Mouse (Mus musculus): Measurements from ENCODE around the gene Olfr1002.
"Not testable (repeated sequence)": the region's sequence is repeated elsewhere in the genome, so short reads cannot be mapped to it uniquely, and the experiment has no call there.

Gene Olfr1002

GRCm38 (mm10) chr2:85650604-85651003 lies at the start of gene Olfr1002:
Gene Olfr1002 (minus strand): TSS chr2:85650704.
- DNase-seq (ENCODE audit: low spot score) = no peak

- DNase-seq (ENCODE audit: low spot score) = no peak
These were observed 38.6 kb upstream of the Olfr1002 start, which contains the start of gene Olfr1008 for GRCm38 (mm10) chr2:85689131-85689530. Gene Olfr1008 (plus strand): TSS chr2:85689431.

DNA sequence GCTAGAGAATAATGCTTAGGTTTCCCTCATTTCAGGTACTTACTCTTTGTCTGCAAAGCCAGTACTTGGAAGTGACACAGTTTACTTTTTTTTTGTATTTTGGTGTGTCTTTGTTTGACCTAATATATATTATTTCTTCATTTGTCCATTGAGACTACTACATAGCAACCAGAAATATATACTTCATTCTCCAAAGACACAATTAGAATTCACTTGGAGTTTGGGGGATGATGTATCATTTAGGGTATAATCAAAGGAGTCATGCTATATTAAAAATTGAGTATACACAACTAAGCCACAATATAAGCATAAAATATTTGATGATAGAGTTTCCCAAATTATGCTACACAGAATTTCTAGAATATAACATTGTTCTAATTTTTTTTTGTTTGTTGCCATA lies 28.2 kb upstream of the Olfr1002 start, which contains the start of gene Olfr1006:
Gene Olfr1006 (minus strand): TSS at position 101 of the 400 bp plus-strand sequence.
- DNase-seq (ENCODE audit: low spot score) = no peak

DNA sequence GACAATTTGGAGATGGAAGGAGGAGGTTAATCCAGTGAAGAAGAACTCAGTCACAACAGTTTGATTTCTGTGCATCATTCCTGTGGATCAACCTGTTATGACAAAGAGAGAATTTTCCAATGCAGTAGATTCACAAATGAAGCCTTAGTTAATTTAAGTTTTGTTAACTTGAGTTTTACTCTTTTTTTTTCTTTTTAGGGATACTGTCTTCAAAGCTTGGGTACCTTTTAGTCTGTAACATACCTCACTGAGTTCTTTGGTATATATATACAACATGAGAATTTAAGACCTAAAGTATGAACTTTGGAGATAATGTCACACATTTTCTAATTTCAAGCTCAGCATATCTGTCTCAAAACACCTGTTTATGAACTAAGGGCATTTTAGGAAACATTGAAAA lies 13.9 kb upstream of the Olfr1002 start, which contains the start of gene Olfr154:
Gene Olfr154 (minus strand): TSS at position 101 of the 400 bp plus-strand sequence.
- DNase-seq (ENCODE audit: low spot score) = not testable (repeated sequence)

DNA sequence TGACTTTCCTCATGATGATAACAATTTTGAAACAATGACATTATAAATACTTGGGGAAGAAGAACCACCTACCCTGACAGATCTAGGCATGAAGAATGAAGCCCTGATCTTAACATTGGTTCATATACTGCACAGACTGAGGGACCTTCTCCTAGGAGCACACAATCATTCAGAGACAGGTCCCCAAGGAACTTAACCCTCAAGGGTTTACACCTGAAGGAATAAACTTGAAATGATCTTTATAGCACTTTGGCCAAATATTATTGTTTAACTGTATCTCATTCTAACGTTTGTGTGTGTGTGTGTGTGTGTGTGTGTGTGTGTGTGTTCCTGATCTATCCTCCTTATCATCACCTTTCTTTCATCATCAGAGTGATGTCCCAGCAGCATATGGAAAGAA lies 38.7 kb downstream of the Olfr1002 start, which contains the start of gene Olfr1000:
Gene Olfr1000 (minus strand): TSS at position 101 of the 400 bp plus-strand sequence.
- no peak for DNase-seq (ENCODE audit: low spot score)
